Mouse (Mus musculus): Measurements from ENCODE around the gene Dach1.

Dach1 gene

GRCm38 (mm10) chr14:97839275-97839674, 330.3 kb downstream of the Dach1 start:
- DNase-seq: no peak

DNA sequence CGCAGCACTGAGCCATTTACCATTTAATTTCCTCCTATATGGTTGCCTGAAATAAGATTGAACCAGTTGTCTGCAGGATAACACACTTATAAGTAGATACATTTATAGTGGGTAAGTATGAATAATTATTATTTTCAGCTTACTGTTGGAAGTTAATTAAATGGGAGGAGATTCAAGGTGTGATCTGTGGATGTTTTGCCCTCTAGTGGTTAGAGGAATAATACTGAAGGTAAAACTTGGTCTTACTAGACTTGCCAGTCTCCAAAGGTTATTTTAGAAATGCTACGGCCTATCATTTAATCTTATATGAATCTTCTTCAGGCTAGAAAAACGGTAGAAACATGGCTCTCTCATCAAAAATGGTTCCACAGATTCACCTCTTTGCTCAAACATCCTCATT, 339.7 kb downstream of the Dach1 start:
- no peak for DNase-seq

DNA sequence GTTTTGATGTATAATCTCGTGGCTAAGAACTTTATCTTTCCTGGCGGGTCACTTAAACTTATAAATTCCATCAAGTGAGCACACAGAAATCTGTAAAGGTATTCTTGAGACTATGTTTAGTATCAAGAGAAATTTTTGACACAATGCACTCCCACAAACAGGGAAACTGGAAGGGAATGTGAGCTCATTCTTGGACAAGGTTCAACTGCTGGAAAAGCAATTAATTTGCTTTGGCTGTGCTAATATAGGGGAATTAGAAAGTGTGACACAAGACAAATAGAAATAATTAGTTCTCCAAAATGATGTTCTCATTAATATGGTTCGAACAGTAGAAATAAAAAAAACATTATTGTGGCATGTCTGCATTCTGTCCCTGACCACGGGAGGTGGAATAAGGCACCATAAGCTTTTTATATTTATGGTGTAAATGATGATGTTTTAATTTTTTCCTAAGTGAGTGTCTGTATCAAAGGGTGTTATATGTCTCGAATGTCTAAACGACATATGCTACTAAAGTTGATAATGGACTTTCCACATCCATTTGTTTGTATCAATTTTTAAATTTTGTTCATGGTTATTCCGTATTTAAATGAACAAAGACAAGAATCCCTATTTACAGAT, 354.9 kb downstream of the Dach1 start:
- DNase-seq: no peak

GRCm38 (mm10) chr14:97813557-97813956, 356.0 kb downstream of the Dach1 start:
- no peak for DNase-seq

GRCm38 (mm10) chr14:97795385-97795952, 374.1 kb downstream of the Dach1 start:
- DNase-seq: no peak

DNA sequence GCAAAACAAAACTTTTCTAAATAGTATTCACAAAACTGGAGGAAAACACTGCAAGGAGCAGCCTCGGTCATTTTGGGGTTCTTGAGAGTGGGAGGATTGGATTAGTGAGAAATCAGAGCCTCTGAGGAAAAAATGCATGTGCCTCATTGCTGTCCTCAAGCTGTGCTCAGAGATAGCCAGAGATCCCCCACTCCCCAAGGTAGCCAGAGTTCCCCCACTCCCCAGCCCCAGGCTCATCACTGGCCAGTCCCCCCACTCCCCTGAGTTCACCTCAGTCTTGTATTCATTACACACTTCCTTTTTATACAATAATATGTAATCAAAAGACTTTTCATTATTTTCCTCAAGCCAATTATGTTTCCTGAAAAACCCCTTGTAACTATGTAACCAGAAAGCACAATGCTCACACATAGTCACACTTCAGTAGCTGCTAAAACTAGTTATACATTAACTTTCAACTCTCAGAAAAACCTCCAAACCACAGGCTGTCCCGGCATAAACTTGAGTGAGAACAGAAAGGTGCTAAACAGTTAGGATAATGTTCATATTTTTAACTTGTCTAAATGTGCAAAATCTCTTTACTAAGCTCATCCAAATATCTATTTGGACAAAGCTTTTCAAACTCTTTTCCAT, 395.3 kb downstream of the Dach1 start:
- DNase-seq: no peak

GRCm38 (mm10) chr14:97754400-97754799, 415.2 kb downstream of the Dach1 start:
- DNase-seq: no peak

DNA sequence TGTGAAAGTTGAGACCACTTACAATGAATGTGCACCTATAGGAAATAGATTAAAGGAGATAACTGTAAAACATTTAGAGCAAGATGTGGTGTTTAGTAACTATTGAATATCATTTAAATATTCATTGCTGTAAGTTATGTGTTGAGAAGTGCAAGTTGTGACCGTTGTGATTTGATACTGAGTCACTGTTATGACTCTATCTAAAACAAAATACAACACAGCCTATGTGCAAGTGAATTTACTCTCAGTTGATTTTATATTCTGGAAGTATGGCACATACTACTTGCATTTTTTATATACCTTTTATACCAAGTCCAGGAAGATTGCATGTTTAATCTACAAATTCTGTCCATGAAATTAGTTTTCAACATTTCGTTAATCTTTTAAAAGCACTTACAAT, 415.6 kb downstream of the Dach1 start:
- DNase-seq: no peak

DNA sequence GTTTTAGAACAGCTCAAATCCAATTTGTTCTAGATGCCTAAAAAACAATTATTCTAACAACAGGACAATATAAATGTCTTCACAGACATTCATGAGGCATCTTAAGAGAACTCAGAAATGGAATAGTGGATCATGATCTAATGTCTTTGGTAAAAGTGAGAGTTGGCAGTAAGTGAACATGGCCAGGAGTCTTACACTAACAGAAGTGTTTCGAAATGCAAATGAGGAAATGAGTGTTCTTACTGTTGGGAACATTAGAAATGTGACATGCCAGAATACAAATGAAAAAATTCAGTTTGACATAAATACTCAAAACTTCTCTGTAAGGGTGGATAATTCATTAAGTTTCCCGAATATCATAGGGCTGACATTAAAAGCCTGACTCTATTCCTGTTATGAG, 426.3 kb downstream of the Dach1 start:
- DNase-seq: no peak

DNA sequence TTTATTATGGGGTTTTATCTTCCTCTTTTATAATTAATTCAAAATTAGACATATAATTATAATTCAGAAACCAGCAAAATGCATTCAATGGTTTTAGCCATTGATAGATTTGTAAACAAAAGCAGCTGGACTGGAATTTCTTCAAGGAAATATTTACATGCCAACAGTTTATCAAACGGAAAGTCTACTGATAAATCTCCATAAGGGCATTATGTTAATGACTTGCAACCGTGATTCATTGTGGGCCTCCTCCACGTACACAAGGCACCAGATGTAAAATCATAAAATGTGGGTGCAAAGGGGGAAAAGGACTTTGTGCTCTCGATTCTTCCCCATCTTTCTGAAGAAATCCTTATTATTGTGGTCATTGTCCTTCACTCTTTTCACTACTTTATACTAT, 426.8 kb downstream of the Dach1 start:
- no peak for DNase-seq
